Mouse (Mus musculus) liver, postnatal 0 days (tissue): ENCODE data around the gene Tlcd2. TPM values are rescaled to one million over a fixed set of nuclear protein-coding genes. Genes with fewer than 3 reads are reported as not detected.

ENCODE experiments used
- ATAC-seq: fragments of 200-750 bp; cut with Nextera tagmentation; 2 replicates; pipeline ENCODE4 v1.8.0; 2017; ENCODE audit warnings: mild to moderate bottlenecking, moderate library complexity
- DNase-seq: peaks from one replicate; pipeline ENCODE4 v3.0.0-alpha.2; 2016
- H3K27ac ChIP-seq: fragments of 300-500 bp; sonication (generic); 2 replicates; pipeline ENCODE4 v1.5.1; 2014; ENCODE audit warnings: antibody characterized with exemption, moderate library complexity, mild to moderate bottlenecking, low read depth
- H3K27me3 ChIP-seq: fragments of 300-500 bp; sonication (generic); 2 replicates; pipeline ENCODE4 v1.6.1; 2014; ENCODE audit warnings: low read length, control low read depth, mixed read lengths; ENCODE audit not compliant: insufficient read depth
- H3K36me3 ChIP-seq: fragments of 300-500 bp; sonication (generic); replicated peaks from 2 replicates; pipeline ENCODE4 v1.6.1; 2014; ENCODE audit warnings: mild to moderate bottlenecking, control low read depth, low read length, moderate library complexity, mixed read lengths; ENCODE audit not compliant: insufficient read depth
- H3K4me1 ChIP-seq: fragments of 300-500 bp; sonication (generic); 2 replicates; pipeline ENCODE4 v1.6.1; 2014; ENCODE audit warnings: antibody characterized with exemption, mild to moderate bottlenecking, control low read depth; ENCODE audit not compliant: insufficient read depth
- H3K4me2 ChIP-seq: fragments of 300-500 bp; sonication (generic); 2 replicates; pipeline ENCODE4 v1.6.1; 2014; ENCODE audit warnings: low read depth, mild to moderate bottlenecking, low read length, moderate library complexity, mixed read lengths
- H3K4me3 ChIP-seq: fragments of 300-500 bp; sonication (generic); 2 replicates; pipeline ENCODE4 v1.5.1; 2014; ENCODE audit warnings: low read depth, low read length
- H3K9ac ChIP-seq: fragments of 300-500 bp; sonication (generic); replicated peaks from 2 replicates; pipeline ENCODE4 v1.6.1; 2014; ENCODE audit warnings: mild to moderate bottlenecking, moderate library complexity
- H3K9me3 ChIP-seq: fragments of 300-500 bp; sonication (generic); 2 replicates; pipeline ENCODE4 v1.6.1; 2016; ENCODE audit warnings: mild to moderate bottlenecking, control low read depth, low read length, mixed read lengths
- CTCF ChIP-seq: sonication (generic); IDR thresholded peaks from 2 replicates; pipeline ENCODE4 v1.5.1; 2016; ENCODE audit warnings: antibody characterized with exemption, low read depth
- EP300 ChIP-seq: IDR thresholded peaks from 2 replicates; pipeline ENCODE4 v1.6.1; 2016; ENCODE audit warnings: antibody characterized with exemption, low read depth, mild to moderate bottlenecking
- WGBS: fragments of 180-500 bp; shearing (Covaris S2); extraction: QIAGEN DNeasy Blood & Tissue Kit; methylation state at CpG from one replicate; pipeline ENCODE4 v1.1.7; 2014; ENCODE audit not compliant: insufficient replicate concordance; 5-methylcytosine and 5-hydroxymethylcytosine counted together
- polyA plus RNA-seq: library from polyadenylated mRNA; unstranded; fragments of >200 nt; fragmentation: Nextera tagmentation; extraction: Ambion mirVana; gene quantifications from 2 replicates; pipeline ENCODE4 v1.2.1, GENCODE M21; 2015

Tlcd2 gene
- 34.2 and 35.6 TPM in 2 replicates for polyA plus RNA-seq

DNA sequence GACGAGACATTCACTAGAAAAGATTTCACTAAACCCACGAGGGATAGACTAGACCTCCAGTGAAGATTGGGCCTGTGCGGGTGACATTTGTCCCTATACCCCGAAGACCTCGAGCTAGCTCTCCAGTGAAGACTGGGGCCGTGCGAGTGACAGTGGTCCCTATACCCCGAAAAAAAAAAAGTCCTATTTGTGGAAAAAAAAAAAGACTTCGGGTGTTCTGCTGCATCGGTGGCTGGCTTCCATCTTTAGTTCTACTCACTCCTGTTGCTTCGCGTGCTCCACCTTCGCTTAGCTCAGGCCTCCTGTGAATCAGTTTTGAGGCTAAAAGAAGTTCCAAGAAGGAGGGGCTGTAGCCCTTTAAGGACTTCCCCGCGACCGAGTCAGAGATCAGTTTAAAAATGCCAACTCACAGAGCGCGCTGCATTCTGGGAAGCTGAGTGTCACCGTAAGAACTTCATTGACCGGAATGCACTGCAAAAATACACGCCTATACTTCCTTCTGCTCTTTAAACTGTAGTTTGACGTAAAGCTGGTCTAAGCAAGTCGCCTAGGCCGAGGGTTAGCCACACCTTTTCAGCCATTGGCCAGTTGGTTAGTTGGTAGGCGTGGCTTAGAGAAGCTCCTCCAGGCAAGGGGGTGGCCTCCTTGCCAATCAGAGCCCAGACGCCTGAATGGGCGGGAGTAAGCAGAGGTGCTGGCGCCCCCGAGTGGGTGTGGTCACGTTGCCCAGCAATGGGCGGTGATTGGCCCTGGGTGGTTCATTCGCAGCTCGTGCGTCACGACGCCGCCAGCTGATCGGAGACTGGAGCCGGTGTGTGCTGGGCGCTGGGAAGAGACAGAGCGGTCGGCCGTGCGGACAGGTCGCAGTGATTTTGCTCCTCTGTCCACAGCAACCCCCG, at the start of gene Tlcd2:
TSS of gene Tlcd2 (plus strand) at position 872 of the 899 bp plus-strand sequence.
- peaks cover 47% of the 10 kb centered on the region for H3K4me1 ChIP-seq
- peak within 1 kb of the TSS; percentile 99 for H3K27ac ChIP-seq
- peak; percentile 70; the same call in 1 of the 2 replicates for TF ChIP-seq EP300
- no peak; the same call in 1 of the 2 replicates for TF ChIP-seq CTCF
- H3K9ac ChIP-seq, result peak within 1 kb of the TSS; percentile 93
- ATAC-seq, result peak; percentile 84
- peak within 1 kb of the TSS; percentile 92 for H3K4me2 ChIP-seq
- peaks cover 24% of the 10 kb centered on the region for H3K36me3 ChIP-seq
- under 1% methylated on average over 46 of the region's 46 CpGs for WGBS
- H3K4me3 ChIP-seq, result peak within 1 kb of the TSS; percentile 76
- no peaks in the 10 kb centered on the region for H3K27me3 ChIP-seq
- H3K9me3 ChIP-seq, result no peaks in the 10 kb centered on the region
- DNase-seq, result peak; percentile 99

DNA sequence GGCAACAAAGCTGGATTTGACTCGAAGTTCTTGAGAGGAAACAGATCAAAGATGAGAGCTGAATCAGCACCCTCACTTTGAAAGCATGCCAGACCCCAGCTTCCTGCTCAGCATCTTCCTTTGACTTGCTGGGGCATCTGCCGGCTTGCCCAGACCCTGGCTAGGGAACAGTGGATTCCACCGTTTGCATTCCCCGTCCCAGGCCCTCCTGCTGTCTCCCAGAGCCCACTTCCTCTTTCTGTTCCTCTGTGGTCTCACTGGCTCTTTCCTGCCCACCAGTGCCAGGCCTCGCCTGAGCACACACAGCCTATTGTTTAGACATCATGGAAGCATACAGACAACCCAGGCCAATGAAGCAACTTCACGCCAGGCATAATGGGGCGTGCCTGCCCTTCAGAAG, 46.4 kb upstream of the Tlcd2 start:
- ATAC-seq, result peak; percentile 48; the same call in 1 of the 2 replicates
- Histone ChIP-seq H3K9me3 (no peaks in the 10 kb centered on the region), H3K4me1 (peaks cover 10% of the 10 kb centered on the region), H3K4me3 (no peak overlapping the region), H3K4me2 (no peak overlapping the region), H3K36me3 (peaks cover 12% of the 10 kb centered on the region; the same call in 1 of the 2 replicates), H3K9ac (no peak overlapping the region), H3K27me3 (no peaks in the 10 kb centered on the region), H3K27ac (peak overlapping the region; percentile 44; the same call in 1 of the 2 replicates)
- TF ChIP-seq CTCF (no peak), EP300 (no peak)
- WGBS, result 31% methylated on average over 7 of the region's 7 CpGs
- no peak for DNase-seq

DNA sequence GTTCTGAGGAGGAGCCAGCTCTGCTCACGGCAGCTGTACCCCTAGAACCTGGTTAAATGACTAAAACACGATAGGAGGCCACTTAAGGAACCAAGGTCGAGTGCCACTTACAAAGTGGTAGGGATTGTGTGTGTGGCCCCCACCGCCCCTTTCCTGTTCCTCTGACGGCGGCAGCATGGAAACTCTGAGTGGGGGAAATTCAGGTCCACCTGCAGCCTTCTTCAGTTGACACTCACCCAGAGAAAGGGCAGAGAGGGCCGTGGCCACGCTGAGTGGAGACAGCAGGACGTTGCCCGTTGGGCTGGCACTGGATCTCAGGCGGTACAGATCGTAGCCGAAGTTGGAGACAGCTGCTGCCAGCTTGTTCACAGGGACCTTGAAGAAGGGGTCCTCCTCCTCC, 45.5 kb upstream of the Tlcd2 start:
- Histone ChIP-seq H3K9ac (no peak overlapping the region), H3K4me3 (no peak overlapping the region), H3K27ac (peak overlapping the region; percentile 44), H3K4me1 (peaks cover 10% of the 10 kb centered on the region), H3K4me2 (0 out of 2 replicates have a peak overlapping the region, but pooled peaks have one; percentile 4), H3K36me3 (peaks cover 8% of the 10 kb centered on the region; the same call in 1 of the 2 replicates), H3K9me3 (no peaks in the 10 kb centered on the region), H3K27me3 (no peaks in the 10 kb centered on the region)
- TF ChIP-seq EP300, result no peak
- TF ChIP-seq CTCF, result no peak
- 60% methylated on average over 13 of the region's 13 CpGs for WGBS
- DNase-seq (no peak), ATAC-seq (no peak)

DNA sequence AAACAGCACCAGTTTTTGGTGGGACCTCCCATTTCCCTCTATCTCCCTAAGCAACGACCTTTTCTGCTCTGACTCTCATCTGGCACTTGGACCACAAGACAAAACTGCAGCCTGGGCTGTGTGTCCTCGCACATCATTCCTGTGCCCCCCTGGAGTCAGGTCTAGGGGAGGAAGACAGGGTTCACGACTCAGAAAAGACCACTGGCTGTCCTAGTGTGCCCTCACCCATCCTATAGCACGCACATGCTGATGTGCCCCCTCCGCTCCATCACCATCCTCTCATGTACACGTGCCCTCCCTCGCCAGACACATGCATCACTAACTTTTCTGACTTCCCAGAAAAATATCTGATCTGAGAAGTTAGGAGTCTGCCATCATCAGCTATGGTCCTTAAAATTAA, 41.5 kb upstream of the Tlcd2 start:
- Histone ChIP-seq H3K36me3 (no peaks in the 10 kb centered on the region), H3K27me3 (no peaks in the 10 kb centered on the region), H3K27ac (no peak overlapping the region), H3K4me3 (no peak overlapping the region), H3K4me2 (no peak overlapping the region), H3K4me1 (peaks cover 7% of the 10 kb centered on the region), H3K9ac (no peak overlapping the region), H3K9me3 (no peaks in the 10 kb centered on the region)
- DNase-seq (no peak), ATAC-seq (no peak)
- 67% methylated on average over 7 of the region's 7 CpGs for WGBS
- no peak for TF ChIP-seq EP300
- TF ChIP-seq CTCF, result no peak

DNA sequence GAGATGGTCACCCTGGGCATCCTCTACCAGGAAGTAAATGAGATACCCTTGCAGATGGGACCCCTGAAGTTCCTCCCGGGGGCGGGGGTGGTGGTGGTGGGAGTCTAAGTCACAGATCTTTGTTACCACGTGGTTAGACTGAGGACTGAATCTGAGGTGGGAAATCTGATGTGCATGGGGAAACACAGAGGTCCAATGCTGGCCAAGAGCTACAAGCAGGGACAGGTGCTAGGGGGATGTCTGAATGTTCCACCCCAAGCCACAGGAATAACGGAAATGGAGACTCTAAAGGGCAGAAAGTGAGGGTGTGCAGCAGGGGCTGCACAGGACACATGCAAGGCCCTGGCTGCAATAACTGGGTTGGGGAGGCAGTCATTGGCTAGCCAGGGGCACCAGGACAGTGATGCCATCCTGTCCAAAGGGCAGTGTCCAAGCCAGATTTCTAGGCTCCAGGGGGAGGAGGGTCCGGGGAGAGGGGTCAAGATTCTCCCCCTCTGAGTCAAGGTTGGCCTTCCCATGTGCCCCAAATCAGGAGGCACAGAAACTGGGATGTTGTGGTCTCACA, 40.6 kb upstream of the Tlcd2 start:
- H3K27me3 ChIP-seq, result no peaks in the 10 kb centered on the region
- H3K4me3 ChIP-seq, result peak overlapping the region; percentile 46; the same call in 1 of the 2 replicates
- ATAC-seq (peak; percentile 70), DNase-seq (no peak)
- no peaks in the 10 kb centered on the region for H3K36me3 ChIP-seq
- peak overlapping the region; percentile 84 for H3K27ac ChIP-seq
- H3K9ac ChIP-seq, result 0 out of 2 replicates have a peak overlapping the region, but pooled peaks have one; percentile 64
- no peaks in the 10 kb centered on the region; the same call in 1 of the 2 replicates for H3K4me1 ChIP-seq
- H3K9me3 ChIP-seq, result no peaks in the 10 kb centered on the region
- TF ChIP-seq EP300, result no peak
- TF ChIP-seq CTCF, result no peak
- WGBS, result 48% methylated on average over 5 of the region's 5 CpGs
- H3K4me2 ChIP-seq, result peak overlapping the region; percentile 57
